Mouse (Mus musculus) liver, embryonic 14 days (tissue): Measurements from ENCODE around the gene Aga. TPM values are rescaled to one million over a fixed set of nuclear protein-coding genes. Genes with fewer than 3 reads are reported as not detected.

ENCODE experiments used
- polyA plus RNA-seq: library from polyadenylated mRNA; depleted of rRNA; stranded (reverse); fragments of >200 nt; gene quantifications from 2 replicates; pipeline ENCODE4 v1.2.3, GENCODE M21; 2012; rRNA removed

The Aga gene
- polyA plus RNA-seq: 4.0 and 6.4 TPM in 2 replicates

GRCm38 (mm10) chr8:53511551-53512127, at the start of gene Aga:
Aga (plus strand) TSS chr8:53511727.

Other genes with a start within 250 kb of the Aga start
- gene Neil3, start 127.3 kb downstream of the Aga start, polyA plus RNA-seq: 30.2 and 31.4 TPM in 2 replicates